Mouse (Mus musculus) heart, embryonic 13.5 days (tissue): Measurements from ENCODE around the gene Gca. TPM values are rescaled to one million over a fixed set of nuclear protein-coding genes. Genes with fewer than 3 reads are reported as not detected.

Source experiments
- ATAC-seq: fragments of 200-750 bp; cut with Nextera tagmentation; 2 replicates; pipeline ENCODE4 v1.8.0; 2017; ENCODE audit warnings: moderate TSS enrichment; ENCODE audit not compliant: insufficient number of reproducible peaks, low FRiP score, low TSS enrichment; ENCODE audit errors: extremely low read depth
- H3K27ac ChIP-seq: fragments of 300-500 bp; sonication (generic); replicated peaks from 2 replicates; pipeline ENCODE4 v1.5.1; 2015; ENCODE audit warnings: moderate library complexity, mild to moderate bottlenecking, inconsistent platforms
- H3K27me3 ChIP-seq: fragments of 300-500 bp; sonication (generic); replicated peaks from 2 replicates; pipeline ENCODE4 v1.6.1; 2015; ENCODE audit warnings: mild to moderate bottlenecking, inconsistent platforms
- H3K36me3 ChIP-seq: fragments of 300-500 bp; sonication (generic); 2 replicates; pipeline ENCODE4 v1.6.1; 2015; ENCODE audit warnings: mild to moderate bottlenecking, inconsistent platforms
- H3K4me1 ChIP-seq: fragments of 300-500 bp; sonication (generic); 2 replicates; pipeline ENCODE4 v1.6.1; 2015; ENCODE audit warnings: inconsistent platforms
- H3K4me2 ChIP-seq: fragments of 300-500 bp; sonication (generic); 2 replicates; pipeline ENCODE4 v1.6.1; 2015; ENCODE audit warnings: inconsistent platforms, mild to moderate bottlenecking, moderate library complexity
- H3K4me3 ChIP-seq: fragments of 300-500 bp; sonication (generic); 2 replicates; pipeline ENCODE4 v1.5.1; 2015; ENCODE audit warnings: moderate library complexity, mild to moderate bottlenecking, inconsistent platforms
- H3K9ac ChIP-seq: fragments of 300-500 bp; sonication (generic); 2 replicates; pipeline ENCODE4 v1.6.1; 2015; ENCODE audit warnings: inconsistent platforms, mild to moderate bottlenecking, moderate library complexity
- H3K9me3 ChIP-seq: fragments of 300-500 bp; sonication (generic); 2 replicates; pipeline ENCODE4 v1.6.1; 2016; ENCODE audit warnings: inconsistent platforms
- WGBS: fragments of 180-500 bp; shearing (Covaris S2); methylation state at CpG from one replicate; pipeline ENCODE4 v1.1.7; 2015; ENCODE audit warnings: mixed read lengths; 5-methylcytosine and 5-hydroxymethylcytosine counted together
- polyA plus RNA-seq: library from polyadenylated mRNA; unstranded; fragments of >200 nt; fragmentation: Nextera tagmentation; extraction: Ambion mirVana; gene quantifications from 2 replicates; pipeline ENCODE4 v1.2.1, GENCODE M21; 2015

Gca gene
- polyA plus RNA-seq, 1 experiment from 2014 or later = 13.1 TPM

DNA sequence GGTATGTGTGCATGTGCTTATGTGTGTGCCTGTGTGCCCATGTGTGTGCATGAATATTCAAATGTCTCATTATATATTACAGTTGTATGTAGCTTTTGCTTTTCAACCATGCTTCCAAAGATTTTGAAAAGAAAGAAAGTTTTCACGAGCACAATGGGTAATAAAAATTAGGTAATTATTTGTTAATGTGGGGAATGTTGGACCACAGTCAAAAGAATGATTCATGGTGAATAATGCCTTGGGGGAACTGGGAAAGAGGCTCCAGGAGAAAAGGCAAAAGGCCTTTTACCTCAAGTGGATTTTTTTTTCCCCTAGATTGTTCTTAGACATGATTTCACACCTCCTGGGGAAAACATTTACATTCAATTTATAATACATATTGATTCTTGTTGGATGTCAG lies 61.9 kb downstream of the Gca start:
- H3K4me2 ChIP-seq = no peak overlapping the region
- H3K9ac ChIP-seq = no peak overlapping the region
- H3K27me3 ChIP-seq = no peaks in the 10 kb centered on the region
- H3K4me1 ChIP-seq = peaks cover 4% of the 10 kb centered on the region; the same call in 1 of the 2 replicates
- H3K36me3 ChIP-seq = no peaks in the 10 kb centered on the region
- no peak overlapping the region for H3K4me3 ChIP-seq
- ATAC-seq = no peak
- H3K27ac ChIP-seq = no peak overlapping the region
- no peaks in the 10 kb centered on the region for H3K9me3 ChIP-seq
- 47% methylated on average over 1 of the region's 1 CpGs for WGBS

DNA sequence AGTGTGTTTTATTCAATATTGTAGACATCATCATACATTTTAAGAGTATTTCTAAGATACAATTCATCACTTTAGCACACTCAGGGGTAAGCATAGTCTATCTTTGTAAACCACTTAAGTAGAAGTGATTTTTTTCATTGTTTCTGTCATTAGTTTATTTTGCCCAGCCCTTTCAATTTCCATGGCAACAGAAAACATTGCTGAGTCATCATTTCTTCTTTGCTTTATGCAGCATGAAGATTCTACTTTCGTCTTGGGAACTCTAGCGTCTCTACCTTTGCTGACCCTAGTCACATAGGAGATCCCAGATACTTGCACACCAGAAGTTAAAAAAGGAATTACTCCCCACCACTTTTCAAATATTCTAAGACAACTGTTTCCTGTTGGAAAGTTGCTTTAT lies 63.6 kb downstream of the Gca start:
- WGBS = 85% methylated on average over 2 of the region's 2 CpGs
- Histone ChIP-seq H3K9ac (no peak overlapping the region), H3K4me1 (no peaks in the 10 kb centered on the region), H3K27me3 (no peaks in the 10 kb centered on the region), H3K4me2 (no peak overlapping the region), H3K27ac (no peak overlapping the region), H3K36me3 (no peaks in the 10 kb centered on the region), H3K9me3 (no peaks in the 10 kb centered on the region), H3K4me3 (no peak overlapping the region)
- ATAC-seq = no peak

DNA sequence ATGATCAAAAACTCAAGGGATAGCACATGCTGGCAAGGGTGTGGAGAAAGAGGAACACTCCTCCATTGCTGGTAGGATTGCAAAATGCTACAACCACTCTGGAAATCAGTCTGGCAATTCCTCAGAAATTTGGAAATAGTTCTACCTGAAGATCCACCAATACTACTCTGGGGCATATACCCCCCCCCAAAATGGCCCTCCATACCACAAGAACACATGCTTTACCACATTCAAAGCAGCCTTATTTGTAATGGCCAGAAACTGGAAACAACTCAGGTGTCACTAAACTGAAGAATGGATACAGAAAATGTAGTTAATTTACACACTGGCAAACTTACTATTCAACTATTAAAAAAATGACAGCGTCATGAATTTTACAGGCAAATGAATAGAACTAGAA lies 66.6 kb downstream of the Gca start:
- no peak for ATAC-seq
- no peak overlapping the region for H3K9ac ChIP-seq
- H3K9me3 ChIP-seq = no peaks in the 10 kb centered on the region
- no peak overlapping the region for H3K4me3 ChIP-seq
- no peak overlapping the region for H3K27ac ChIP-seq
- H3K4me2 ChIP-seq = no peak overlapping the region
- H3K36me3 ChIP-seq = no peaks in the 10 kb centered on the region
- no peaks in the 10 kb centered on the region for H3K4me1 ChIP-seq
- WGBS = 69% methylated on average over 1 of the region's 1 CpGs
- H3K27me3 ChIP-seq = no peaks in the 10 kb centered on the region

DNA sequence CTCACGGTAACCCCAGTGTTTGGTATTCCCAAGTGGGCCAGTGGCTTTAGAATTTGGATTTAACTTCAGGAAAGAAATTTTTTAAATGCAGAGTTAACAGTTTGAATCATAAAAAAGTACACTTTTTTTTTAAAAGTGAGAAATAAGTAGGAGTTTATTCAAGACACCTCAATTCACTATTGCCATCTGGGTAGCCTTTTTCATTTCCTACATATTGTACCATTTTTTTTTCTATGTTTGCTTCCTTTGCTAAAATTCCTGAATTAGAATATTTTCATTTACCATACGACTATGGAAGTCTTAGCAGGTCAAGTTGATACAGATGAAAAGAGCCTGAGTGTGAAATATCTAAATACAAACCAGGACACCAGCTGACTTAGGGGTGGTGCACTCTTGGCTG lies 79.0 kb downstream of the Gca start:
- no peak for ATAC-seq
- H3K4me1 ChIP-seq = no peaks in the 10 kb centered on the region
- H3K27me3 ChIP-seq = no peaks in the 10 kb centered on the region

More for the DNA sequence above, 79.0 kb downstream of the Gca start:
- 60% methylated on average over 2 of the region's 2 CpGs for WGBS
- H3K27ac ChIP-seq = no peak overlapping the region
- H3K36me3 ChIP-seq = no peaks in the 10 kb centered on the region
- no peak overlapping the region for H3K9ac ChIP-seq
- H3K4me3 ChIP-seq = no peak overlapping the region
- H3K4me2 ChIP-seq = no peak overlapping the region
- no peaks in the 10 kb centered on the region for H3K9me3 ChIP-seq

Other genes with a start within 250 kb of the Gca start
- 3.8 TPM in 1 of 2 replicates, not detected in the other for gene Gcg, start 180.6 kb upstream of the Gca start, polyA plus RNA-seq
- gene Fap, start 90.2 kb upstream of the Gca start, polyA plus RNA-seq = 1.3 and 1.9 TPM in 2 replicates
- gene Ifih1, start 18.0 kb upstream of the Gca start, polyA plus RNA-seq = 1.4 and 1.7 TPM in 2 replicates